Mouse (Mus musculus): Measurements from ENCODE around the gene Dennd2a.

DNA sequence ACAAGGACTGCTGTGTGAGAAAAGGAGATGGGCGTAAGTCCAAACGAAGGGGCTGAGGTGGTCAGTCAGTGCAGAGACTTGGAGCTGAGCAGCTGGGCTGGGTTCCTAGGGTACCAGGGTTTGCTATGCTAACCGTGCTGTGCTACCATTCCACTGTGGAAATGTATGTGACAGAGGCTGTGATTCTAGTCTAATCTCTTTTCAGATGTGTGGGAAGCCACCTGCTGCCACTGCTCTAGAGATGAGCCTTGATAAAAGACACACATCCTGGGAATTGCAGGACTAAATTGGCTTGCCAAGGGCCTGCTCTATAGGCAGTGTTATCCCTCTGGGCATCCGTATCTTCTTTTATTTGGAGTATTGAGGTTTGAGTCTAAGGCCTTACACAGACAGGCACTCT is 60.5 kb downstream of the Dennd2a start:
- TF ChIP-seq CTCF (IDR thresholded peaks at IDR 0.05; ENCODE audit: insufficient read depth, low read depth, low read length): no peak
- TF ChIP-seq POLR2A (IDR thresholded peaks at IDR 0.05; ENCODE audit: insufficient read depth, low read depth, low read length): no peak
